Mouse (Mus musculus) forebrain, embryonic 13.5 days (tissue): Measurements from ENCODE around the gene Ube2r2. TPM values are rescaled to one million over a fixed set of nuclear protein-coding genes. Genes with fewer than 3 reads are reported as not detected.

ENCODE experiments used
- ATAC-seq: fragments of 200-750 bp; cut with Nextera tagmentation; 2 replicates; pipeline ENCODE4 v1.8.0; 2017
- H3K27ac ChIP-seq: fragments of 300-500 bp; sonication (generic); 2 replicates; pipeline ENCODE4 v1.5.1; 2015; ENCODE audit warnings: inconsistent platforms, mild to moderate bottlenecking, moderate library complexity
- H3K27me3 ChIP-seq: fragments of 300-500 bp; sonication (generic); 2 replicates; pipeline ENCODE4 v1.6.1; 2015; ENCODE audit warnings: mild to moderate bottlenecking, inconsistent platforms
- H3K36me3 ChIP-seq: fragments of 300-500 bp; sonication (generic); 2 replicates; pipeline ENCODE4 v1.6.1; 2015; ENCODE audit warnings: mild to moderate bottlenecking, inconsistent platforms; ENCODE audit not compliant: poor library complexity, severe bottlenecking
- H3K4me1 ChIP-seq: fragments of 300-500 bp; sonication (generic); 2 replicates; pipeline ENCODE4 v1.6.1; 2015; ENCODE audit warnings: inconsistent platforms
- H3K4me2 ChIP-seq: fragments of 300-500 bp; sonication (generic); 2 replicates; pipeline ENCODE4 v1.6.1; 2015; ENCODE audit warnings: inconsistent platforms, mild to moderate bottlenecking, moderate library complexity
- H3K4me3 ChIP-seq: fragments of 300-500 bp; sonication (generic); 2 replicates; pipeline ENCODE4 v1.5.1; 2015; ENCODE audit warnings: mild to moderate bottlenecking, inconsistent platforms
- H3K9ac ChIP-seq: fragments of 300-500 bp; sonication (generic); 2 replicates; pipeline ENCODE4 v1.6.1; 2015; ENCODE audit warnings: mild to moderate bottlenecking, inconsistent platforms
- H3K9me3 ChIP-seq: fragments of 300-500 bp; sonication (generic); replicated peaks from 2 replicates; pipeline ENCODE4 v1.6.1; 2016; ENCODE audit warnings: inconsistent platforms
- WGBS: fragments of 180-500 bp; shearing (Covaris S2); methylation state at CpG from one replicate; pipeline ENCODE4 v1.1.7; 2015; 5-methylcytosine and 5-hydroxymethylcytosine counted together
- polyA plus RNA-seq: library from polyadenylated mRNA; unstranded; fragments of >200 nt; fragmentation: Nextera tagmentation; extraction: Ambion mirVana; gene quantifications from 2 replicates; pipeline ENCODE4 v1.2.1, GENCODE M21; 2015

Ube2r2 gene
- polyA plus RNA-seq, 1 experiment from 2014 or later: 73.2 TPM

DNA sequence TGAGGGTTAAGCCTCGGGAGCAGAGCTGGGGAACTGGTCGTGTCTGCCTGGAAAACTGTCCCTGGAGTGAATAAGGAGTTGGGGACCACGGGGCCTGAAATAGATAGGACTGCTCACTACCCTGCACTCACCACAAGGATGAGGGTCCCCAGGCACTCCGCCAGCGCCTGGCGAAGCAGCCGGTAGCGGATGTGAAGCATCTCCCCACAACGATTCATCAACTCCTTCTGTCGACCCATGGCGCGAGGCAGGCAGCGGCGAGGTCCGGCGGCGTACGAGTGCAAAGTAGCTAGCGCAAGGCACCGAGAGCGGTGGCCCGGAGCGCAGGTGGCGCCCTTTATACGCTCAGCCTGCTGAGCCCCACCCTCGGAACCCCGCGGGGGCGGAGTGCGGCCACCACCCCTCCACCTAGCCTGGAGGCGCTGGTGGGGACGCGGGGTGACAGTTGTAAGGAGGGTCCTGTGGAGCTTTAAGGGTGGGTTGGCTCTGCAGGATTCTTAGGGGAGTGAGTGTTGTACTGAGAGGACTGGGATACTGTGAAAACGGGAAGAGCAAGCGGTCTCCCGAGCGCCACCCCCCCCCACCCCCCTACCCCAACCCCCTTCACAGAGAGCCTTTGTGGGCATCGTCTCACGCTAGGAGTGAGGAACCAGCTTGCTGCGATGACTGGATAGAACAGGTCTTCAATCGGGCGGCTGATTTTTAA, 37.5 kb upstream of the Ube2r2 start, which contains the start of gene Aqp3:
Gene Aqp3 (minus strand): TSS at position 313 of the 706 bp plus-strand sequence.
- Histone ChIP-seq H3K27ac (no peak within 1 kb of the TSS), H3K4me1 (peaks cover 12% of the 10 kb centered on the region; the same call in 1 of the 2 replicates), H3K9ac (peak within 1 kb of the TSS; percentile 58), H3K9me3 (no peaks in the 10 kb centered on the region), H3K27me3 (peaks cover 41% of the 10 kb centered on the region), H3K4me2 (peak within 1 kb of the TSS; percentile 94), H3K36me3 (no peaks in the 10 kb centered on the region), H3K4me3 (peak within 1 kb of the TSS; percentile 48)
- ATAC-seq: peak; percentile 53
- under 1% methylated on average over 42 of the region's 42 CpGs for WGBS

- ATAC-seq: peak; percentile 27; the same call in 1 of the 2 replicates
- peak overlapping the region; percentile 58 for H3K9ac ChIP-seq
- 27% methylated on average over 11 of the region's 11 CpGs for WGBS
These were observed 37.0 kb upstream of the Ube2r2 start for GRCm38 (mm10) chr4:41098577-41098951.

DNA sequence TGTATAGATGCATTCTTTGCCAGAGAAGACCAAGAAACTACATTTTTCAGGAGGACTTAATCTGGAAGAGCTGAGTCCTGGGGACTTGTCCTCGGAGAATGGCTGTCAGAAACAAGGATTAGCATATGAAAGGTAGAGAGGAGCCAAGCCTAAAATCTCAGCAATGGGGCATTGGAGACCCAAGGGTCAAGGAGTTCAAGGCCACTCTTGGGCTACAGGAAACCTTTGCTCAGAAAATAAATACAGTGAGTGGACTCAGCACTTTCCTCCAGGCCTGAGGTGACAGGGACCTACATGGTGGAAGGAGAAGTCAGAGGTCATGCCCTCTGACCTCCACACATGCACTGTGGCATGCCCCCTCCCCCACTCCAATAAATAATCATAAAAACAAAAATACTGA, 34.6 kb upstream of the Ube2r2 start:
- no peak for ATAC-seq
- H3K27ac ChIP-seq: no peak overlapping the region
- H3K4me1 ChIP-seq: peaks cover 10% of the 10 kb centered on the region; the same call in 1 of the 2 replicates
- H3K36me3 ChIP-seq: no peaks in the 10 kb centered on the region
- H3K9me3 ChIP-seq: no peaks in the 10 kb centered on the region
- H3K27me3 ChIP-seq: peaks cover 36% of the 10 kb centered on the region
- no peak overlapping the region for H3K9ac ChIP-seq
- H3K4me2 ChIP-seq: no peak overlapping the region
- 32% methylated on average over 1 of the region's 1 CpGs for WGBS
- H3K4me3 ChIP-seq: no peak overlapping the region

More at GRCm38 (mm10) chr4:41098577-41098951, 37.0 kb upstream of the Ube2r2 start:
- Histone ChIP-seq H3K27me3 (peaks cover 41% of the 10 kb centered on the region), H3K27ac (no peak overlapping the region), H3K36me3 (no peaks in the 10 kb centered on the region), H3K9me3 (no peaks in the 10 kb centered on the region), H3K4me3 (peak overlapping the region; percentile 48), H3K4me2 (peak overlapping the region; percentile 94), H3K4me1 (peaks cover 12% of the 10 kb centered on the region; the same call in 1 of the 2 replicates)

DNA sequence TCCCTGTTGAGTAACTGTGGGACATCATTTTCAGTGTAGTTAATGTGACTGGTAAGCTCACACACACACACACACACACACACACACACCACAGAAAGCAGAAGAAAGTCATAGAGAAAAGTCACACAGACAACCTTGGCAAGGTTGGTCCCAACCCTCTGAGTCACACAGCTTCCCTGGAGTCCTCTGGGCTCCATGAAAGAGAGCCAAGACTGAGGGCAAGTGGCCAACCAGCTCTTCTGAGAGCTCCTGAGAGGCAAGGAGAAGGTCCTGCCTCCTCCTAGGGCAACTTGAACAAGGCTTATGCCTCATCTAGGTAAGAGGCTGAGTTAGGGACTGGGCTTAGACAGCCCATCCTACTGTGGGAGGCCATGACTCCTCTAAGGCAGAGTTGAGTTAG, 32.6 kb upstream of the Ube2r2 start:
- no peak for ATAC-seq
- H3K27me3 ChIP-seq: peaks cover 17% of the 10 kb centered on the region
- H3K4me1 ChIP-seq: peaks cover 15% of the 10 kb centered on the region; the same call in 1 of the 2 replicates
- no peak overlapping the region for H3K4me2 ChIP-seq
- H3K9me3 ChIP-seq: no peaks in the 10 kb centered on the region
- no peaks in the 10 kb centered on the region for H3K36me3 ChIP-seq
- no peak overlapping the region for H3K9ac ChIP-seq
- no peak overlapping the region for H3K4me3 ChIP-seq
- H3K27ac ChIP-seq: no peak overlapping the region

GRCm38 (mm10) chr4:41107440-41107839, 28.1 kb upstream of the Ube2r2 start:
- H3K27me3 ChIP-seq: no peaks in the 10 kb centered on the region

DNA sequence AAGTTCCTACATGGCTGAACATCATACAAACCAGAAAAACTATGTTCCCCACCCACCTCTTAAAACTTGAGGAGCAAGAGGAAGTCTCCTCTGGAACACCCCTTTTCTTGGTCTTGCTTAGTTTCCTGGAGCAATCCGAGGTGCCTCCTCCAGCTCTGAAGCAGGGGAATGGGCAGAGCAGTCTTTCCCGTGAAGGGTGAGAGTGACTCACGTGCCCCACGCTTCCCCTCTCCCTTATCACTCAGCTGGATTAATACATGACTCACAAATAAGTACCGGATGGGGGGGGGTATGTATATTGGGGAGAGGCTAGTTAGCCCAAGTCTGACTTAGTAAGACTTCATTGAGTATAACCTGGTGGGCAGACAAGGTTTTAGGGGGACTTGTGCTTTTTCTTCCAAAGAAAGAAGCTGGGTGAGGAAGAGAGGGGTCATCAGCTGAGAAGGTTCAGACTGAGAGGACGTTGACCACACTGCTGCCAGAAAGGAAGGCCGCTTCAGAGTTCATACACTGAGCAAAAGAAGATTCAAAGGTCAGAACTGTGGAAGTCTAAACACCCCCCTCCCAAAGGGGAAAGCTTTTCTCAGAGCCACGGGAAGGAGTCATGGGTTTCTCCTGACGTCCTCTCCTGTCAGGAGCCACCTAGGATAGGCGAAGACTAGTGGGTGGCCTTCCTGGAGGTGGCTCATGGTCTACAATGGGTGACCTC, 26.7 kb upstream of the Ube2r2 start:
- Histone ChIP-seq H3K27me3 (no peaks in the 10 kb centered on the region), H3K4me2 (no peak overlapping the region), H3K27ac (no peak overlapping the region), H3K9me3 (no peaks in the 10 kb centered on the region), H3K4me3 (no peak overlapping the region), H3K4me1 (peaks cover 10% of the 10 kb centered on the region; the same call in 1 of the 2 replicates), H3K36me3 (peaks cover 4% of the 10 kb centered on the region; the same call in 1 of the 2 replicates), H3K9ac (no peak overlapping the region)
- ATAC-seq: no peak
- 87% methylated on average over 10 of the region's 10 CpGs for WGBS

More at GRCm38 (mm10) chr4:41107440-41107839, 28.1 kb upstream of the Ube2r2 start:
- Histone ChIP-seq H3K4me3 (no peak overlapping the region), H3K4me1 (peaks cover 10% of the 10 kb centered on the region; the same call in 1 of the 2 replicates), H3K27ac (no peak overlapping the region), H3K36me3 (no peaks in the 10 kb centered on the region), H3K4me2 (no peak overlapping the region), H3K9ac (no peak overlapping the region), H3K9me3 (no peaks in the 10 kb centered on the region)
- ATAC-seq: no peak
- 61% methylated on average over 4 of the region's 4 CpGs for WGBS

DNA sequence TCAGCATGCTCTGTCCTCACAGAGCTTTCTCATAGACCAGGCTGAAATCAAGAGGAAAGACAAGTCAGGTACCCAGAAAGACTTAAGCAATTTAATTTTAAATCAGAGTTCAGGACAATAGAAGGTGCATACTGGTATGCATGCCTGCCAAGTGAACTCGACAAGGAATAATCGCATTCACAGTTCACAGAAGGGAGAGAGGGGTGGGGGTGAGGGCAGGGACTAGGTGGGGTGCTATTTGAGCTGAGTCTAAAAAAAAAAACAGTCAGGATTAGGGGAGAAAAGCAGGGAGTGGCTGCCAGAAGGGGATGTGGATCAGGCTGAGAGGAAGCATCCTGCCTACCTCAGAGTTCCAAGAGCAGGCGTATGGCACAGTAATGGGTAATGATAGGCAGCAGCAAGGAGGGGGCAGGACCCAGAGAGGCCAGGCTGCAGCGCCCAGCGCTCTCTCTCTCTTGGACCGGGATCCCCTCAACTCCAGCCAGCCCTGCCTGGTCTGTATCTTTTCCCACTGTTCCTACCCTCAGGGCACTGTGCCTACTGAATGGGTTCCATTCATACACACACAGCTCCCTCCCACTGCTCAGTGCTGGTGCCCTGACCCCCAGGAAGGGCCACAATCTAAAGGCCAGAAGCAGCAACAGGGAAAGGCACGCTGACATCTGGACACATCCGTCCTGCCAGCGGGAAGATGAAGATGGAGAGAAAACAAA, 21.0 kb upstream of the Ube2r2 start:
- H3K36me3 ChIP-seq: peaks cover 60% of the 10 kb centered on the region
- H3K9me3 ChIP-seq: no peaks in the 10 kb centered on the region
- H3K4me2 ChIP-seq: no peak overlapping the region
- no peak for ATAC-seq
- no peaks in the 10 kb centered on the region for H3K4me1 ChIP-seq
- H3K27ac ChIP-seq: no peak overlapping the region
- 79% methylated on average over 9 of the region's 9 CpGs for WGBS
- H3K9ac ChIP-seq: no peak overlapping the region
- H3K4me3 ChIP-seq: no peak overlapping the region
- no peaks in the 10 kb centered on the region for H3K27me3 ChIP-seq

GRCm38 (mm10) chr4:41115074-41115473, 20.5 kb upstream of the Ube2r2 start:
- Histone ChIP-seq H3K9me3 (no peaks in the 10 kb centered on the region), H3K9ac (no peak overlapping the region), H3K36me3 (peaks cover 66% of the 10 kb centered on the region), H3K4me1 (no peaks in the 10 kb centered on the region), H3K4me3 (no peak overlapping the region), H3K27ac (no peak overlapping the region), H3K4me2 (no peak overlapping the region), H3K27me3 (no peaks in the 10 kb centered on the region)
- WGBS: 90% methylated on average over 6 of the region's 6 CpGs
- ATAC-seq: no peak

DNA sequence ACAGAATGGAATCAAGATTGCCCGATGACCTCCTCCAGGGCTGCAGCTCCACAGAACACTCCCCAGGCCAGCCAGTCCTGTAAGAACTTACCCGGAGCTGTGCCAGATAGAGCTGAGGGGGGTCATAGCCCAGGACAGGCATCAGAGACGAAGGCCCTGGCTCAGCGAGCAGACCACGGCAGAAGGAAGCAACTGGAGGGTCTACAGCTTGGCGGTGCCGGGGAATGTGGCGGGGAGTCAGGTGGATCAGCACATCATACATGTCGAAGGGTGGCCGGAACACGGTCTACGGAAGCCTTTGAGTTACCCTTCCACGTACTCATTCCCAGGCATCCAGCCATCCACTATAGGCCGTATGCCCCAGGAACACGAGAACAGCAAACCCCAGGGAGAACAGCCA, 19.8 kb upstream of the Ube2r2 start:
- WGBS: 93% methylated on average over 15 of the region's 15 CpGs
- no peaks in the 10 kb centered on the region for H3K9me3 ChIP-seq
- no peak overlapping the region for H3K4me3 ChIP-seq
- peaks cover 73% of the 10 kb centered on the region for H3K36me3 ChIP-seq
- no peak overlapping the region for H3K4me2 ChIP-seq
- no peak for ATAC-seq
- no peak overlapping the region for H3K27ac ChIP-seq
- no peaks in the 10 kb centered on the region for H3K27me3 ChIP-seq
- no peaks in the 10 kb centered on the region for H3K4me1 ChIP-seq
- no peak overlapping the region for H3K9ac ChIP-seq

GRCm38 (mm10) chr4:41116817-41117216, 18.7 kb upstream of the Ube2r2 start:
- no peak for ATAC-seq
- no peak overlapping the region for H3K9ac ChIP-seq
- no peak overlapping the region for H3K4me3 ChIP-seq
- H3K36me3 ChIP-seq: peaks cover 84% of the 10 kb centered on the region
- H3K4me2 ChIP-seq: no peak overlapping the region
- H3K4me1 ChIP-seq: no peaks in the 10 kb centered on the region
- no peaks in the 10 kb centered on the region for H3K27me3 ChIP-seq
- 85% methylated on average over 3 of the region's 3 CpGs for WGBS
- H3K27ac ChIP-seq: no peak overlapping the region
- no peaks in the 10 kb centered on the region for H3K9me3 ChIP-seq

- WGBS: 71% methylated on average over 11 of the region's 11 CpGs
- Histone ChIP-seq H3K27ac (no peak overlapping the region), H3K4me3 (no peak overlapping the region), H3K9ac (no peak overlapping the region), H3K9me3 (no peaks in the 10 kb centered on the region), H3K4me2 (no peak overlapping the region), H3K36me3 (peaks cover 87% of the 10 kb centered on the region), H3K27me3 (no peaks in the 10 kb centered on the region), H3K4me1 (peaks cover 10% of the 10 kb centered on the region)
- peak; percentile 31 for ATAC-seq
These were observed 16.7 kb upstream of the Ube2r2 start for GRCm38 (mm10) chr4:41118706-41119292.
